Mouse (Mus musculus): Measurements from ENCODE around the gene Eif2b5.
A peak's percentile ranks its signal among the peaks of the same experiment; 100 is the strongest.

The Eif2b5 gene

DNA sequence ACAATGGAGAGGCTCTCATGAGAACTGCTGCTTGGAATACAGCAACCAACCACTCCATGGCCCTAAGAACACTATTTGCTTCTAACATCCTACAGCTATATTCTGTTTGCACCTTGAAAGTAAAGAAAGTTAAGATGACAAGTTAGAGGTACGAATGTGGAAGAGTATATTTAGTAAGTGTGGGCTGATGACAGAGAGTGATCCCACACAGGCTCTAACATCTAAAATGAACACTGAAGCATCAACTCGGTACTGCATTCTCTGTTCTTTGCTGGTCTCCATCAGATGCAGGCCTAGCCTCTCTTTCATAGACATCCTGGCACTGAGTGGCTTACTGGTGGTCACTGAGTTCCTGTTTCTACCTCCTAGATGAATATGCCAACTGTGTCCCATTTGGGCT is 9.4 kb upstream of the Eif2b5 start:
- ATAC-seq (ENCODE audit: low TSS enrichment), result peak; percentile 90

DNA sequence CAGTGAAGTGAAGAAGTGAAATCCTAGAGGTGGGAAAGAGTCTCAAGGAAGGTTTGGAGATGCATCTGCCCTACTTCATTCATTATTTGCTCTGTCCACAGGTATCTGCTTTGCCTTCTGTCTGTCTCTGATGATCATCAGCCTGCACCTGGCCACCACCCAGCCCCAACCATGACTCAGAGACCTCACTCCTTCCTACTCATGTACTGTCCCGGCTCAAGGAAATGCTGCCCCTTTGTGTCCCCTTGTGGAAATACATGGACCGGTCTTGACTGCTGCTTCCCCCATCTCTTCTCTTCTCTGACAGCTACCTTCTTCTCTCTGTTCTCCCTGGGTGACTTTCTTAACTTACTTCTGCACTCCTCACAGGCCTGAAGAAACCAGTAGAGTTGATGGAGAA is 8.0 kb upstream of the Eif2b5 start:
- ATAC-seq (ENCODE audit: low TSS enrichment), result no peak

- no peak for ATAC-seq (ENCODE audit: low TSS enrichment)
These were observed 7.3 kb upstream of the Eif2b5 start for GRCm38 (mm10) chr16:20491301-20491700.

DNA sequence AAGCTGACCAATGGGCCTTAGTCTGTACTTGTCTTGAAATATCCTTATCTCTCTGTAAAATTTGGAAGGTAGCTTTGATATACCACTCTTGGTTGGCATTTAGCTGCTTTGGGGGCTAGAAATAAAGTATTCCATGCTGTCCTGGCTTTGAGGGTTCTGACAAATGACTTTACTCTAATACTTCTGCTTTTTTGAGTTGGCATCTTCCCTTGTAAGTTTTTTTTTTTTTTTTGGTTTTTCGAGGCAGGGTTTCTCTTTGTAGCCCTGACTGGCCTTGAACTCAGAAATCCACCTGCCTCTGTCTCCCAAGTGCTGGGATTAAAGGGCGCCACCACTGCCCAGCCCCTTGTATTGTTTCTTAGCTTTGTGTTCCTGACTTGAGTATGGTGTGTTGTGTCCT is 5.2 kb upstream of the Eif2b5 start:
- ATAC-seq (ENCODE audit: low TSS enrichment), result no peak

DNA sequence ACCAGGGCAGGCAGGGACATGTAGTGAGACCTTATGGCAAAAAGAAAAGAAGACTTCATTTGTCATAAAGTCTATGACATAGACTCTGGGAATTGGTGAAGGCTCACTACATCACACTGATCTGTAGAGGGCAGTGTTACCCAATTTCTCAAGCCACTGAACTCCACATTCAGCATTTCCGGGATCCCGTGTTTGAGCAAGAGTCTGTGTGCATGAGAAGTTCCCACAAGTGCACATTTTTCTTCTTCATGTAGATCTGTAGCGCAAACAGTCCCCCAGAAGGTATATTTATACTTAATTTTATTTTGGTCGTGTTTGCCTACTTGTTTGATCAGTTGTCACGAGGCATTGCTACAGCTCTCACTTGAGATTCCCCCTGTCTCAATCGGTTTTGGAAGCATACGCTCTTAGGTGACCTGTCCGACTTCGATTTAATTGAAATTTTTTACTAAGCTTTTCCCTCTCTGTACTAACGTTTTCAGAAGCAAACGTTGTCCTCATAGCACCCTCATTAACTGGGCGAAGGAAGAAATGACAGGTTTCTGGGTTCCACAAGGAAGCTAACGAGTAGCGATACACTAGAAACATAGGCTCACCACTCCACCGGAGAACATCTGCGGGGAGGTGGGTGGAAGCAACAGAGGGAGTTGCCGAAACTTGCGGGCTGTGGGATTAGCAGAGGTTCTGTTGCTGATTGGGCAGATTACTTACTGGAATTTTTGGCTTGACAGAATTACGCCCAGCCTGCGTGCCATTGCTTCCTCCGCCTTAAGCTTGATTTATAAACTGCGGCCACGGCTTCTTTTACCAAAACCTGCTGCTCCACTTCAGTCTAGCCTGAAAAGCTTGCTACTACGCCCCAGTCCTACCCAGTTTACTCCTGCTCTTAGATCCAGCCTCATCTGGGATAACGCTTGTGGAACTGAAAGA is 1.7 kb upstream of the Eif2b5 start:
- ATAC-seq (ENCODE audit: low TSS enrichment), result peak; percentile 69

- no peak; the same call in 1 of the 2 replicates for ATAC-seq (ENCODE audit: low TSS enrichment)
These were observed 489 bp upstream of the Eif2b5 start for GRCm38 (mm10) chr16:20497980-20498676.

DNA sequence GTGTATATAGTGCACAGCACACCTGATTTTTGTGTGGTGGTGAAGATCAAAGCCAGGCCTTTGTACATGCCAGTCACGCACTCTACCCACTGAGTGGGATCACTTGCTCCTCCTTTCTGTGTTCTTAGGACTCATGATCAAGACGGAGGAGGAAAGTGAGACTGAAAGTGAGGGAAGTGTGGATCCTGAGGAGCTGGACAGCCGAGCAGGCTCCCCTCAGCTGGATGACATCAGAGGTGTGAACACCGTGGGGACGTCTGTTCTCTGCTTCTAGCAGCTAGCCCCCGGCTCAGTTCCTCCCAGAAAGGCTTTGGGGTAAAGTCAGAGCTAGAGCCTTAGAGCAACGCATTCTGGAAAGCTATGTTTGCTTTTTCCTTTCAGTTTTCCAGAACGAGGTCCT is 7.4 kb downstream of the Eif2b5 start:
- ATAC-seq (ENCODE audit: low TSS enrichment), result peak; percentile 83

DNA sequence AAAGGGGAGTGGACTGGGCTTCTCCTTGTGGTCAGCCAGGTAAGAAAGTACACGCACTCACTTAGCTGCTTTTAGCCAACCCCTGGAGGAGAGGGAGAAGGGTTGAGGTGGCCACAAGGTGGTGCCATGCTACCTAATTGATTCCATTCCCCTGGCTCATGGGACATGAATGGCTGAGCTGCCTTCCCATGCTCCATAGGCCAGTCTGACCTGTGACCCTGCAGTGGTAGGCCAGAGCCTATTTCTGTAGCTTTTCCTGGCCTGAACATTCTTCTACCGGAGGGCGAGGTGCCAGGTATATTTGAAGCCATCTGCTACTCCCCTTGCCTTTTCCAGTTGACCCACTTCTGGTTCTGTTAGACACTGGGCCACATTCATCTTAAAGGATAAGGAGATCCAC is 10.7 kb downstream of the Eif2b5 start:
- ATAC-seq (ENCODE audit: low TSS enrichment), result no peak

GRCm38 (mm10) chr16:20511277-20511847 is 12.7 kb downstream of the Eif2b5 start:
- ATAC-seq (ENCODE audit: low TSS enrichment), result no peak

DNA sequence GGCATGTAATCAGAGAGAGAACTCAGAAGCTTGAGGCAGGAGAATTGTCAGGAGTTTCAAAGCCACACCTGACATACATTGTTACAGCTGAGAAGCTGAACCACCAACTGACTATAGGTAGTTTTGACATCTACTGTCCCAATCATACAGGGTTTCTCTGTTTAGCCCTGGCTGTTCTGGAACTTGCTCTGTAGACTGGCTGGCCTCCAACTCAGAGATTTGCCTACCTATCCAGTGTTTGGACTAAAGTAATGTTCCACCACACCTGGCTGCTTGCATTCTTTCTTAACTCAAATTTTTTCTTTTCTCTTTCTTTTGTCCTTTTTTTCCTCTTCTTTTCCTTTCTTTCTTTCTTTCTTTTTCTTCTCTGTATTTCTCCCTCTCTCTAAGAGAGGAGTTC is 17.4 kb downstream of the Eif2b5 start:
- ATAC-seq (ENCODE audit: low TSS enrichment), result no peak

GRCm38 (mm10) chr16:20516726-20517201 is 18.1 kb downstream of the Eif2b5 start, which contains the start of gene Dvl3:
TSS of gene Dvl3 (plus strand) at chr16:20516982.
- peak; percentile 95 for ATAC-seq (ENCODE audit: low TSS enrichment)

- ATAC-seq (ENCODE audit: low TSS enrichment), result no peak; the same call in 1 of the 2 replicates
These were observed 18.6 kb downstream of the Eif2b5 start for GRCm38 (mm10) chr16:20517216-20517615.

- peak; percentile 13; the same call in 1 of the 2 replicates for ATAC-seq (ENCODE audit: low TSS enrichment)
These were observed 19.2 kb downstream of the Eif2b5 start for GRCm38 (mm10) chr16:20517701-20518374.

GRCm38 (mm10) chr16:20523886-20524285 is 25.3 kb downstream of the Eif2b5 start:
- no peak for ATAC-seq (ENCODE audit: low TSS enrichment)

DNA sequence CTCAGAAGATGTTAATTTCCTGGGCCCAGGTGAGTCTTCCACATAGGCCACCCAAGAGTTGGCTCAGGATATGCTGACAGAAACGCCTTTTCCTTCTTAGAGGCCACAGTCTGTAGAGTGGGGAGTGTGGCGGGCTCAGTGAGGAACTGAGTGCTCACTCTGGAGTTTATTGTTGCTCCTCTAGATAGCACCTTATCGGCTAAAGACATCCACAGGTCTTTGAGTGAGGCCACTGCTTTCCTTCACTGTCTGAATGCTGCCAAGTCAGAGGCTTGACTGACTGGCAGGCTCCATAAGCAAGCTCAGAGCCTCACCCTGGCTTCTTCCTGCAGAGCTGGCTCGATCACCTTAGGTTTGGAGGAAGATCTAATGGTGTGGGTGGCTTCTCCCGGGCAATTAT is 30.2 kb downstream of the Eif2b5 start:
- ATAC-seq (ENCODE audit: low TSS enrichment), result no peak

DNA sequence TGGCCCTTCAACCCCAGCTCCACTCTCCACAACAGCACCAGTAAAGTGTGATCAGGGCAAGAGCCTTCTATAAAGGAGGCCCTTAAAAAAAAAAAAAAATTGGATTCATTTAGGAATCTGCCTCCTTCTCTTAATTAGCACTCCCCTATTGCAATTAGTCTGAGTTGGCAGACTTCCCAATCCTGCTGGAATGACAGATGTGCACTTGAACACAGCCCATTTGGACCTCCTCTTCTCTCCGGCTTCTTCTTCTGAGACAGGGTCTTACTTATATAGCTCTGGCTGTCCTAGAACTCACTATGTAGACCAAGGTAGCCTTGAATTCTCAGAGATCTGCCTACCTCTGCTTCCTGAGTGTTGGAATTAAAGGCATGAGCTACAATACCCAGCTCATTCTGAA is 30.8 kb downstream of the Eif2b5 start:
- no peak for ATAC-seq (ENCODE audit: low TSS enrichment)

DNA sequence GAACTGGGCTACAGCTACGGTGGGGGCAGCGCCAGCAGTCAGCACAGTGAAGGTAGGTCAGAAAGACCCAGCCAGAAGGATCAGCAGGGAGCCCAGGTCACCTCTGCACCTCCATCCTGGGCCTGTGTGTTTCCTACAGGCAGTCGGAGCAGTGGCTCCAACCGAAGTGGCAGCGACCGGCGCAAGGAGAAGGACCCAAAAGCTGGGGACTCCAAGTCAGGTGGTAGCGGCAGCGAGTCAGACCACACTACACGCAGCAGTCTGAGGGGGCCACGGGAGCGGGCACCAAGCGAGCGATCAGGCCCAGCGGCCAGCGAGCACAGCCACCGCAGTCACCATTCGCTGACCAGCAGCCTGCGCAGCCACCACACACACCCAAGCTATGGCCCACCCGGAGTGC is 32.3 kb downstream of the Eif2b5 start:
- no peak for ATAC-seq (ENCODE audit: low TSS enrichment)

DNA sequence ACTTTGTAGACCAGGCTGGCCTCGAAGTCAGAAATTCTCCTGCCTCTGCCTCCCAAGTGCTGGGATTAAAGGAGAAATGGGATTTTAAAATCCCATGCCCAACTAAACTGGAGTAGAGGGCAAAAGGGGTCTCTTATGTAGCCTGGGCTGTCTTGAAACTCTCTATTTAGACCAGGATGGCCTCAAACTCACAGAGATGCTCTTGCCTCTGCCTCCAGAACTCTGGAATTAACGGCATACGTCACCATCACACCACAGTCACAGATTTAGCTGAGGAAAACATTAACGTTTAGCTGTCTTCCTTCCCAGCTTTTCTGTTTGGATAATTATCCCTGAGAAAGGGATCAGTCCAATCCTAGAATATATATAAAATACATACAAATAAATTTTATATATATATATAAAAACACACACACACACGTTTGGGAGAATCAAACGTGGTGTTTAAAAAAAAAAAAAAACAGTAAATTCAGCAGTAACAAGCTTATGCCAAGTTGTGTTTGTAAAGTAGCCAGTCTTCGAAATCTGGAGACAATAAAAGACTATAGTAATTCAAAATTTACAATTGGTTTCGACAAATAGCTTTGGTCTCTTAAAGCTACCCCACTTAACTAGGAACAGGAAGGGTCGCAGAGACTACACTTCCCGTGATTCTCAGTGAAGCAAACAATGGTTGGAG is 36.1 kb downstream of the Eif2b5 start:
- ATAC-seq (ENCODE audit: low TSS enrichment), result no peak

DNA sequence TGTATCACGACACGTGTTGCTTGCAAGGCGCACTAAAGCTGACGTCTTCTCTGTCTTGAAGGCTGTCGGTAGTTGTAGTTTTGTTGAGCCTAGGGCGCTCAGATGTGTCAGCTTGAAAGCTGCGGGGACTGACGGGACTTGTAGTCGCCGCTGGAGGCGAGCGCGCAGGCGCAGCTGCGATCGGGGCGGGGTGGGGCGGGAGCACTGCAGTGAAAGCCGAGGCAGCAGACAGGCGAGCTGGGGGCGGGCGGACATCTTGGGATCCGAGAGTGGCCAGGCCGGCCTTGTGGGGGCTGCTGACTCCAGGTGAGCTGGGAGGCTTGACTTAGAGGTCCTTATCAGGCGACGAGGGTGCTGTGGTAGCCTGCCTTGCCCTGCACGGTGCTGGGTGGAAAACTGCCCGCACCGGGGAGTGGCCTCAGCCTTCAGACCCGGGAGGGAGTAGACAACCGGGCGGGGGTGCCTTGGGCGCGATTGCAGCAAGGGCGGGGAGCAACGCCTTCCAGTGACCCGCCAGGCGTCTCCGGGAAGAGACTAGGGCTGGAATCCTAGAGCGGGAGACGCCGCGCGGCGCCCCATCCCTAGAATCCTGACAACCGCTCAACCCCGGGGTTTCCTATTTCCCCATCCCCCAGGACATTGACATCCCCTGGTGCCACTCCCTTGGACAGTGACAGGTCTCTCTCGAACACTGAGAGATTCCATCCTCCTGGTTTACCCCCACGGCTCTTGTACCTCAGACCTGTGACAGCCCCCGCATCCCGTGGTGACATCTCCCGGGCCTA is 36.9 kb downstream of the Eif2b5 start, which contains the start of gene Ap2m1:
Ap2m1 (plus strand) TSS at position 183 of the 785 bp plus-strand sequence.
- ATAC-seq (ENCODE audit: low TSS enrichment), result peak; percentile 96

GRCm38 (mm10) chr16:20536081-20536665 is 37.6 kb downstream of the Eif2b5 start:
- no peak for ATAC-seq (ENCODE audit: low TSS enrichment)

Data from frontal cortex, adult (tissue).